Mouse (Mus musculus): ENCODE measurements around the gene Fgf18.

DNA sequence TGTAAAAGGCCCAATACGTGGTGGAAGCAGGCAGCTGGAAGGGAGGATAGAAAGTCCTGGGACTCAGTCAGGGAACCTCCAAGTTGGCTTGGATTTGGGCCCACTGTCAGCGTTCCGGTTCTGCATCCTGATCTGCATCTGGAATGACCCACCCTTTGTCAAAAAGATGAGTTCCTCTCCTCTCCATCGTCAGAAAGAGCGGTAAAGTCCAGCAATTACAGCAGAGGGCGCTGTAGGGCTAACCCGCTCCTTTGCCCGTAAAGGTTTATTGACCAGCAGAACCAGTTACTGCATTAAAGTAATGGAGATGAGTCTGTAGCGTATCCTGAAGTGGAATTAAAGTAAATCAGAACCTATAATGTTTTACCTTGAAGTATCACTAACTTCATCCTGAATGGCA, 23.3 kb upstream of the Fgf18 start:
- TF ChIP-seq CTCF (IDR thresholded peaks at IDR 0.05): peak; percentile 79
- no peak for TF ChIP-seq EP300 (IDR thresholded peaks at IDR 0.05)
